Mouse (Mus musculus) CH12.LX (cell line): ENCODE data around the gene Sypl. TPM values are rescaled to one million over a fixed set of nuclear protein-coding genes. Genes with fewer than 3 reads are reported as not detected.

Source experiments
- DNase-seq: peaks from one replicate; pipeline ENCODE4 v3.0.0-alpha.2; 2013; ENCODE audit errors: extremely low read depth
- H3K27ac ChIP-seq: 2 replicates; pipeline ENCODE4 v1.5.1; 2012; ENCODE audit warnings: low read depth, mild to moderate bottlenecking, control low read depth, moderate library complexity; ENCODE audit not compliant: insufficient read depth
- H3K27me3 ChIP-seq: replicated peaks from 2 replicates; pipeline ENCODE3; 2012; ENCODE audit warnings: inconsistent platforms
- H3K36me3 ChIP-seq, 2 experiments: replicated peaks in 1 of 2; 2 replicates each; pipeline versions ENCODE3 to v1.6.1; 2012; ENCODE audit warnings: inconsistent platforms in 1 of 2, low read length in 1 of 2, mild to moderate bottlenecking in 1 of 2, mixed read lengths in 1 of 2, moderate library complexity in 1 of 2; ENCODE audit not compliant: control insufficient read depth in 1 of 2, insufficient read depth in 1 of 2
- H3K4me1 ChIP-seq, 2 experiments: 2 replicates each; pipeline ENCODE4 v1.6.1; 2012; ENCODE audit warnings: inconsistent platforms in 1 of 2, moderate library complexity in 1 of 2; ENCODE audit not compliant: insufficient read depth in 2 of 2, control insufficient read depth in 1 of 2
- H3K4me2 ChIP-seq: 2 replicates; pipeline ENCODE4 v1.6.1; 2012; ENCODE audit warnings: low read depth, mild to moderate bottlenecking, control low read depth; ENCODE audit not compliant: poor library complexity, insufficient read depth, severe bottlenecking
- H3K4me3 ChIP-seq, 3 experiments: fragments of 150-350 bp in 1 of 3; sonication (generic) in 1 of 3; replicated peaks in 1 of 3; 2 replicates each; pipeline versions ENCODE3 to v1.5.1; 2011 to 2012; ENCODE audit warnings: low read depth in 2 of 3, low read length in 2 of 3, mild to moderate bottlenecking in 2 of 3, moderate library complexity in 2 of 3, control low read depth in 1 of 3, improper control_type of control experiment in 1 of 3, inconsistent platforms in 1 of 3, mixed read lengths in 1 of 3; ENCODE audit not compliant: poor library complexity in 1 of 3
- H3K79me2 ChIP-seq: replicated peaks from 2 replicates; pipeline ENCODE4 v1.6.1; 2012; ENCODE audit warnings: mild to moderate bottlenecking, moderate library complexity; ENCODE audit not compliant: control insufficient read depth, poor library complexity, insufficient read depth, severe bottlenecking; ENCODE audit errors: extremely low read depth
- H3K9ac ChIP-seq: 2 replicates; pipeline ENCODE4 v1.6.1; 2012; ENCODE audit warnings: low read depth, mild to moderate bottlenecking, control low read depth, moderate library complexity; ENCODE audit not compliant: insufficient read depth
- H3K9me3 ChIP-seq: replicated peaks from 2 replicates; pipeline ENCODE3; 2012; ENCODE audit warnings: low read length, inconsistent platforms, mixed read lengths
- BHLHE40 ChIP-seq: IDR thresholded peaks from 2 replicates; pipeline ENCODE4 v1.6.1; 2011; ENCODE audit warnings: mild to moderate bottlenecking, low read depth, low read length, improper control_type of control experiment
- CHD2 ChIP-seq: IDR thresholded peaks from 2 replicates; pipeline ENCODE4 v1.6.1; 2011; ENCODE audit warnings: low read length, improper control_type of control experiment
- E2F4 ChIP-seq: IDR thresholded peaks from 2 replicates; pipeline ENCODE4 v1.6.1; 2011; ENCODE audit warnings: low read depth, low read length, improper control_type of control experiment; ENCODE audit not compliant: insufficient replicate concordance
- ELF1 ChIP-seq: IDR thresholded peaks from 2 replicates; pipeline ENCODE4 v1.6.1; 2014; ENCODE audit warnings: low read depth, mild to moderate bottlenecking, inconsistent platforms, low read length, improper control_type of control experiment
- EP300 ChIP-seq: IDR thresholded peaks from 2 replicates; pipeline ENCODE4 v1.6.1; 2011; ENCODE audit warnings: low read length, improper control_type of control experiment
- GABPA ChIP-seq: IDR thresholded peaks from 2 replicates; pipeline ENCODE4 v1.6.1; 2012; ENCODE audit warnings: low read depth, low read length, improper control_type of control experiment, inconsistent platforms; ENCODE audit not compliant: insufficient replicate concordance
- HCFC1 ChIP-seq: IDR thresholded peaks from 2 replicates; pipeline ENCODE4 v1.6.1; 2012; ENCODE audit warnings: low read depth, mild to moderate bottlenecking, inconsistent platforms, low read length, improper control_type of control experiment
- JUN ChIP-seq: IDR thresholded peaks from 2 replicates; pipeline ENCODE4 v1.6.1; 2011; ENCODE audit warnings: low read depth, mild to moderate bottlenecking, low read length, improper control_type of control experiment, moderate library complexity; ENCODE audit not compliant: insufficient read depth
- JUND ChIP-seq: conservative IDR thresholded peaks from 2 replicates; pipeline ENCODE4 v1.6.1; 2011; ENCODE audit warnings: low read depth, low read length, improper control_type of control experiment
- KAT2A ChIP-seq: IDR thresholded peaks from 2 replicates; pipeline ENCODE4 v1.6.1; 2012; ENCODE audit warnings: low read length, improper control_type of control experiment, inconsistent platforms; ENCODE audit not compliant: insufficient replicate concordance
- MAZ ChIP-seq: IDR thresholded peaks from 2 replicates; pipeline ENCODE4 v1.6.1; 2012; ENCODE audit warnings: low read depth, mild to moderate bottlenecking, inconsistent platforms, low read length, improper control_type of control experiment, moderate library complexity
- MEF2A ChIP-seq: IDR thresholded peaks from 2 replicates; pipeline ENCODE4 v1.6.1; 2014; ENCODE audit warnings: low read depth, mild to moderate bottlenecking, inconsistent platforms, low read length, improper control_type of control experiment, borderline replicate concordance
- MYC ChIP-seq: IDR thresholded peaks from 2 replicates; pipeline ENCODE4 v1.6.1; 2011; ENCODE audit warnings: low read depth, mild to moderate bottlenecking, improper control_type of control experiment, low read length
- NELFE ChIP-seq: IDR thresholded peaks from 2 replicates; pipeline ENCODE4 v1.6.1; 2011; ENCODE audit warnings: low read depth, low read length, improper control_type of control experiment
- POLR2AphosphoS2 ChIP-seq: IDR thresholded peaks from 2 replicates; pipeline ENCODE4 v1.6.1; 2011; ENCODE audit warnings: low read depth, low read length, improper control_type of control experiment
- RAD21 ChIP-seq: IDR thresholded peaks from 2 replicates; pipeline ENCODE4 v1.6.1; 2011; ENCODE audit warnings: low read depth, mild to moderate bottlenecking, low read length, improper control_type of control experiment, moderate library complexity
- RCOR1 ChIP-seq: conservative IDR thresholded peaks from 2 replicates; pipeline ENCODE4 v1.6.1; 2012; ENCODE audit warnings: low read depth, mild to moderate bottlenecking, inconsistent platforms, low read length, improper control_type of control experiment
- SIN3A ChIP-seq: IDR thresholded peaks from 2 replicates; pipeline ENCODE4 v1.6.1; 2012; ENCODE audit warnings: low read length, improper control_type of control experiment, inconsistent platforms
- SMC3 ChIP-seq: IDR thresholded peaks from 2 replicates; pipeline ENCODE4 v1.6.1; 2011; ENCODE audit warnings: low read depth, low read length, improper control_type of control experiment
- TBP ChIP-seq: conservative IDR thresholded peaks from 2 replicates; pipeline ENCODE4 v1.6.1; 2011; ENCODE audit warnings: low read depth, low read length, improper control_type of control experiment
- TCF12 ChIP-seq: IDR thresholded peaks from 2 replicates; pipeline ENCODE4 v1.6.1; 2014; ENCODE audit warnings: low read depth, mild to moderate bottlenecking, inconsistent platforms, low read length, improper control_type of control experiment
- UBTF ChIP-seq: IDR thresholded peaks from 2 replicates; pipeline ENCODE4 v1.6.1; 2012; ENCODE audit warnings: low read depth, mild to moderate bottlenecking, inconsistent platforms, low read length, improper control_type of control experiment, moderate library complexity
- ZC3H11A ChIP-seq: IDR thresholded peaks from 2 replicates; pipeline ENCODE4 v1.6.1; 2012; ENCODE audit warnings: low read depth, mild to moderate bottlenecking, inconsistent platforms, low read length, improper control_type of control experiment
- ZMIZ1 ChIP-seq: IDR thresholded peaks from 2 replicates; pipeline ENCODE4 v1.6.1; 2012; ENCODE audit warnings: low read depth, mild to moderate bottlenecking, inconsistent platforms, low read length, improper control_type of control experiment
- ZNF384 ChIP-seq: IDR thresholded peaks from 2 replicates; pipeline ENCODE4 v1.6.1; 2012; ENCODE audit warnings: low read depth, low read length, improper control_type of control experiment, inconsistent platforms
- dilution Hi-C: fragments of 300-500 bp; cut with MboI; formaldehyde crosslinking; loops from 2 replicates; pipeline ENCODE4 v1.14.3; 2020; ENCODE audit warnings: low sequenced_read_pairs; ENCODE audit not compliant: extremely low pct_unique_long_range_greater_than_20kb, extremely low pct_ligation_motif_present
- in situ Hi-C: fragments of 300-500 bp; cut with MboI; formaldehyde crosslinking; loops from 3 replicates; pipeline ENCODE4 v1.14.3; 2019; ENCODE audit warnings: low sequenced_read_pairs, low pct_ligation_motif_present, low pct_unique_long_range_greater_than_20kb, mixed read lengths
- polyA plus RNA-seq: library from polyadenylated mRNA; unstranded; fragments of >175 nt; gene quantifications from 2 replicates; pipeline ENCODE4 v1.2.1, GENCODE M21; 2012; ENCODE audit warnings: low read depth; ENCODE audit not compliant: insufficient read length
- total RNA-seq, 2 experiments: library from RNA; depleted of rRNA; stranded (reverse); fragments of 300-350 nt in 1 of 2; fragments of >200 nt in 1 of 2; gene quantifications; 2 replicates each; pipeline ENCODE4 v1.2.3; 2012 to 2014

Gene Sypl
- total and polyA plus RNA-seq, 3 experiments: 7.5 to 33.4 (median 25.8) TPM

DNA sequence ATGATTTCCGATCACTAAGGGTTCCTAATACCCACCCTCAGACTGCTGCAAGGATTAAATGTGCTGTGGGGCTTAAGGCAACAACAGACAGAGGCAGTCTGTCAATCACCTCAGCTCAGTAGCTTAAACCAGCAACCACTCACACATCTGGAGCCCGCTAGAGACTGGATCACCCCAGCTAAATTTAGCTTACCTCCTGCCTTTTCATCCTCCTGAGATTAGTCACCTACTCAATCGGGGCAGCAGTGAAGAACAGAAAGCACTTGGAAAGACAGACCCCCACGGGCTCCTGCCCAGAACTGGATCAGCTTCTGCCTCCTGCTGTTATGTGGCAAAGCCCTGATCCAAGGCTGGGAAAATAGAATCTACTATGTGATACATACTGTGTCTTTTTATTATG, 42.1 kb upstream of the Sypl start:
- Histone ChIP-seq H3K9me3 (no peaks in the 10 kb centered on the region), H3K79me2 (no peaks in the 10 kb centered on the region), H3K36me3 (no peaks in the 10 kb centered on the region), H3K27me3 (no peaks in the 10 kb centered on the region), H3K4me3 (no peak overlapping the region), H3K4me2 (no peak overlapping the region), H3K27ac (no peak overlapping the region), H3K9ac (no peak overlapping the region), H3K4me1 (peaks cover 0 to 10% of the 10 kb centered on the region in 2 experiments; a peak in 2 of 4 replicates)
- in situ Hi-C loops: no loop called here
- no peak for DNase-seq
- dilution Hi-C loops: no loop called here
- TF ChIP-seq MYC (no peak), ZNF384 (no peak), RCOR1 (no peak), MAZ (no peak), TBP (no peak), TCF12 (no peak), JUN (no peak), SIN3A (no peak), EP300 (no peak), UBTF (no peak), GABPA (no peak), SMC3 (no peak), BHLHE40 (no peak)
- TF ChIP-seq, all 38 proteins: peak for 0

DNA sequence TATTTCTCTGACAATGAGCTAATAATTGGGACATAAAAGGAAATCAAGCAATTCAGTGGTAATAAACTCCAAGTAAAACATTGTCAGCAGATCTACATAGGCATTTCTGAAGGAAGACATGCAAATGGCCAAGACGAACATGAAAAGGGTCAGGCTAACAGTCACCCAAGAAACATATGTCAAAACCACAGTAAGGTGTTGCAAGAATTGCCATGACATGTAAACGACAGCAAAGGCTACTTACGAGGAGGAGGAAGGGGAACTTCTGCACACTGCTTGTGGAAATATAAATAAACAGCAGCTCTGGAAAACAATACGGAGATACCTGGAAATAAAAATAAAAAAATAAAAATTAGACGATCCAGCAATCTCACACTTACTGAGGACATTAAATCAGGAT, 40.9 kb upstream of the Sypl start:
- no peaks in the 10 kb centered on the region for H3K79me2 ChIP-seq
- H3K9me3 ChIP-seq: no peaks in the 10 kb centered on the region
- no peak overlapping the region for H3K27ac ChIP-seq
- DNase-seq: no peak
- H3K4me3 ChIP-seq: no peak overlapping the region
- dilution Hi-C loops: no loop called here
- TF ChIP-seq ZC3H11A (no peak), MEF2A (no peak), POLR2AphosphoS2 (no peak), GABPA (no peak), HCFC1 (no peak), TCF12 (no peak), ELF1 (no peak), NELFE (no peak), EP300 (no peak), KAT2A (no peak), JUND (no peak), RAD21 (no peak), SMC3 (no peak), E2F4 (no peak), RCOR1 (no peak), CHD2 (no peak), MAZ (no peak), ZMIZ1 (no peak)
- no peaks in the 10 kb centered on the region for H3K36me3 ChIP-seq
- H3K4me1 ChIP-seq: peaks cover 0 to 10% of the 10 kb centered on the region in 2 experiments; a peak in 2 of 4 replicates
- no peak overlapping the region for H3K9ac ChIP-seq
- in situ Hi-C loops: no loop called here
- no peak overlapping the region for H3K4me2 ChIP-seq
- H3K27me3 ChIP-seq: no peaks in the 10 kb centered on the region
